ENCODE assay signal across 22 mouse cellular contexts in genomic region chr8:12260476-12261029, GRCm38 (mm10). TPM values are rescaled to one million over a fixed set of nuclear protein-coding genes. Genes with fewer than 3 reads are reported as not detected.
DNase-seq lines count a peak whose midpoint lies in the region; ATAC-seq lines count a peak whose summit lies in the region.
"Had no signal": no experiment of that assay in that cellular context is flagged by ENCODE, and none has a peak within 500 bp of the region (broad histone marks: within the 10 kb centered on the region; RNA-seq: fewer than 3 reads in every experiment).

No protein-coding gene starts in this region.

- H3K9ac ChIP-seq in heart, embryonic 15.5 days = no peak overlapping the region
- no peak overlapping the region for H3K9ac ChIP-seq in midbrain, embryonic 11.5 days (ENCODE audit: low read length)
- no peak overlapping the region for H3K9ac ChIP-seq in midbrain, embryonic 14.5 days (replicated peaks; ENCODE audit: low read length)
- no peak overlapping the region for H3K9ac ChIP-seq in forebrain, embryonic 16.5 days (replicated peaks; ENCODE audit: low read depth, low read length)
- H3K9ac ChIP-seq: embryonic facial prominence, embryonic 12.5 days; heart, embryonic 13.5 days; hindbrain, embryonic 13.5 days had no signal

- H3K9me3 ChIP-seq in heart, embryonic 15.5 days (replicated peaks) = no peaks in the 10 kb centered on the region
- no peaks in the 10 kb centered on the region; the same call in 1 of the 2 replicates for H3K9me3 ChIP-seq in midbrain, embryonic 11.5 days (ENCODE audit: control insufficient read depth, low read length)
- no peaks in the 10 kb centered on the region for H3K9me3 ChIP-seq in midbrain, embryonic 14.5 days (ENCODE audit: control insufficient read depth, low read length)
- no peaks in the 10 kb centered on the region for H3K9me3 ChIP-seq in forebrain, embryonic 16.5 days (ENCODE audit: control insufficient read depth, low read length)
- H3K9me3 ChIP-seq: embryonic facial prominence, embryonic 12.5 days; heart, embryonic 13.5 days; hindbrain, embryonic 13.5 days had no signal

- WGBS in heart, embryonic 15.5 days = 59% methylated on average over 6 of the region's 6 CpGs
- 78% methylated on average over 6 of the region's 6 CpGs for WGBS in midbrain, embryonic 11.5 days
- 71% methylated on average over 6 of the region's 6 CpGs for WGBS in midbrain, embryonic 14.5 days
- WGBS in forebrain, embryonic 16.5 days = 68% methylated on average over 6 of the region's 6 CpGs

- intact Hi-C loops in heart, postnatal 10 days (cut with DNase I) = no loop called here

- H3K4me3 ChIP-seq in heart, embryonic 15.5 days = no peak overlapping the region
- no peak overlapping the region for H3K4me3 ChIP-seq in midbrain, embryonic 11.5 days (ENCODE audit: low read depth, low read length)
- no peak overlapping the region for H3K4me3 ChIP-seq in midbrain, embryonic 14.5 days (replicated peaks; ENCODE audit: low read depth, low read length)
- H3K4me3 ChIP-seq in forebrain, embryonic 16.5 days (replicated peaks; ENCODE audit: low read length) = no peak overlapping the region
- H3K4me3 ChIP-seq: embryonic facial prominence, embryonic 12.5 days; heart, embryonic 13.5 days; hindbrain, embryonic 13.5 days had no signal

- H3K4me1 ChIP-seq in heart, embryonic 15.5 days (replicated peaks) = peaks cover 9% of the 10 kb centered on the region
- peaks cover 8% of the 10 kb centered on the region for H3K4me1 ChIP-seq in midbrain, embryonic 11.5 days (ENCODE audit: control insufficient read depth, insufficient read depth, low read length)
- no peaks in the 10 kb centered on the region for H3K4me1 ChIP-seq in midbrain, embryonic 14.5 days (ENCODE audit: control insufficient read depth, insufficient read depth, low read length)
- H3K4me1 ChIP-seq in forebrain, embryonic 16.5 days (replicated peaks; ENCODE audit: control insufficient read depth, insufficient read depth, low read length) = no peaks in the 10 kb centered on the region; the same call in 1 of the 2 replicates
- H3K4me1 ChIP-seq: embryonic facial prominence, embryonic 12.5 days had no signal

- H3K27me3 ChIP-seq in heart, embryonic 15.5 days = no peaks in the 10 kb centered on the region
- H3K27me3 ChIP-seq in midbrain, embryonic 11.5 days (ENCODE audit: control insufficient read depth, insufficient read depth, low read length) = no peaks in the 10 kb centered on the region; the same call in 1 of the 2 replicates
- H3K27me3 ChIP-seq in midbrain, embryonic 14.5 days (ENCODE audit: control insufficient read depth, insufficient read depth, low read length) = no peaks in the 10 kb centered on the region
- H3K27me3 ChIP-seq in forebrain, embryonic 16.5 days (replicated peaks; ENCODE audit: control insufficient read depth, insufficient read depth, low read length) = no peaks in the 10 kb centered on the region

- H3K27ac ChIP-seq in heart, embryonic 15.5 days = 0 out of 2 replicates have a peak overlapping the region, but pooled peaks have one; percentile 32
- H3K27ac ChIP-seq in midbrain, embryonic 11.5 days (ENCODE audit: low read depth, low read length) = no peak overlapping the region
- no peak overlapping the region for H3K27ac ChIP-seq in midbrain, embryonic 14.5 days (replicated peaks; ENCODE audit: low read depth, low read length)
- H3K27ac ChIP-seq in forebrain, embryonic 16.5 days (ENCODE audit: low read length) = no peak overlapping the region
- H3K27ac ChIP-seq: embryonic facial prominence, embryonic 12.5 days; heart, embryonic 13.5 days; hindbrain, embryonic 13.5 days; hindbrain, postnatal 0 days had no signal

- DNase-seq in heart, postnatal 10 days = no peak
- DNase-seq in midbrain, embryonic 11.5 days (ENCODE audit: low spot score, missing footprints) = peak; percentile 57
- no peak for DNase-seq in midbrain, embryonic 14.5 days
- no peak for DNase-seq in cerebellum, adult 11-12 months
- DNase-seq: adrenal gland, adult 8-10 months; adrenal gland, postnatal 36 days; cerebellum, adult 11 months; cerebellum, adult 9-10 months; cerebellum, postnatal 25 days; gastrocnemius, postnatal 36 days had no signal

- ATAC-seq in heart, embryonic 15.5 days (replicated peaks; ENCODE audit: insufficient number of reproducible peaks, insufficient read depth, low FRiP score, low read depth) = no peak
- no peak for ATAC-seq in midbrain, embryonic 11.5 days (ENCODE audit: low FRiP score)
- ATAC-seq in midbrain, embryonic 14.5 days (ENCODE audit: low FRiP score, low TSS enrichment) = no peak
- ATAC-seq in forebrain, embryonic 16.5 days = peak; percentile 28; the same call in 1 of the 2 replicates
- ATAC-seq: hindbrain, postnatal 0 days had no signal

- H3K36me3 ChIP-seq in heart, embryonic 15.5 days = no peaks in the 10 kb centered on the region
- no peaks in the 10 kb centered on the region for H3K36me3 ChIP-seq in midbrain, embryonic 11.5 days (ENCODE audit: control insufficient read depth, insufficient read depth, low read length)
- H3K36me3 ChIP-seq in midbrain, embryonic 14.5 days (ENCODE audit: control insufficient read depth, insufficient read depth, low read length) = no peaks in the 10 kb centered on the region
- H3K36me3 ChIP-seq in forebrain, embryonic 16.5 days (ENCODE audit: control insufficient read depth, insufficient read depth) = no peaks in the 10 kb centered on the region
- H3K36me3 ChIP-seq: embryonic facial prominence, embryonic 12.5 days; heart, embryonic 13.5 days; hindbrain, embryonic 13.5 days had no signal

- no peak overlapping the region for H3K4me2 ChIP-seq in heart, embryonic 15.5 days
- H3K4me2 ChIP-seq in midbrain, embryonic 11.5 days = no peak overlapping the region
- H3K4me2 ChIP-seq in midbrain, embryonic 14.5 days (ENCODE audit: low read length) = no peak overlapping the region
- no peak overlapping the region for H3K4me2 ChIP-seq in forebrain, embryonic 16.5 days (ENCODE audit: low read length)
- H3K4me2 ChIP-seq: embryonic facial prominence, embryonic 12.5 days; heart, embryonic 13.5 days; hindbrain, embryonic 13.5 days had no signal

RNA-seq across cellular contexts. Expression of gene A230072I06Rik, which starts 18.1 kb away (rescaled TPM):
- polyA plus RNA-seq in heart, embryonic 15.5 days (2015; fragmentation: Nextera tagmentation; extraction: Ambion mirVana) = not detected in 2 replicates
- not detected for total RNA-seq in heart, postnatal 10 days (2021)
- not detected in 2 replicates for polyA plus RNA-seq in midbrain, embryonic 11.5 days (2014; fragmentation: Nextera tagmentation; extraction: Ambion mirVana)
- polyA plus RNA-seq in midbrain, embryonic 14.5 days (2014; fragmentation: Nextera tagmentation; extraction: Ambion mirVana) = not detected in 2 replicates
- polyA plus RNA-seq in forebrain, embryonic 16.5 days (2015; fragmentation: Nextera tagmentation; extraction: Ambion mirVana) = 0.17 and 0.77 TPM in 2 replicates
- total RNA-seq: adrenal gland, adult 8-10 months; adrenal gland, postnatal 36 days; ES-E14; gastrocnemius, adult 8-10 months; gastrocnemius, postnatal 36 days; heart, postnatal 14 days; hematopoietic stem cell, adult 5-6 weeks had no signal
- polyA plus RNA-seq: cortical plate, adult 2 months; embryonic facial prominence, embryonic 12.5 days; heart, embryonic 13.5 days; hindbrain, postnatal 0 days; intestine, embryonic 14.5 days had no signal
